Mouse (Mus musculus): ENCODE measurements around the gene Zfp426.

- TF ChIP-seq CTCF (IDR thresholded peaks at IDR 0.05; ENCODE audit: borderline replicate concordance, insufficient read depth, low read depth, low read length), result no peak
- peak; percentile 96 for TF ChIP-seq POLR2A (IDR thresholded peaks at IDR 0.05; ENCODE audit: borderline replicate concordance, insufficient read depth, low read length)
Measured at GRCm38 (mm10) chr9:20492527-20493233, at the start of gene Zfp426.

All from cerebellum, adult 2 months (tissue).